Mouse (Mus musculus): Measurements from ENCODE around the gene Zglp1. TPM values are rescaled to one million over a fixed set of nuclear protein-coding genes. Genes with fewer than 3 reads are reported as not detected.

Zglp1 gene
- polyA plus RNA-seq, 1 experiment from 2014 or later, result 2.4 TPM

DNA sequence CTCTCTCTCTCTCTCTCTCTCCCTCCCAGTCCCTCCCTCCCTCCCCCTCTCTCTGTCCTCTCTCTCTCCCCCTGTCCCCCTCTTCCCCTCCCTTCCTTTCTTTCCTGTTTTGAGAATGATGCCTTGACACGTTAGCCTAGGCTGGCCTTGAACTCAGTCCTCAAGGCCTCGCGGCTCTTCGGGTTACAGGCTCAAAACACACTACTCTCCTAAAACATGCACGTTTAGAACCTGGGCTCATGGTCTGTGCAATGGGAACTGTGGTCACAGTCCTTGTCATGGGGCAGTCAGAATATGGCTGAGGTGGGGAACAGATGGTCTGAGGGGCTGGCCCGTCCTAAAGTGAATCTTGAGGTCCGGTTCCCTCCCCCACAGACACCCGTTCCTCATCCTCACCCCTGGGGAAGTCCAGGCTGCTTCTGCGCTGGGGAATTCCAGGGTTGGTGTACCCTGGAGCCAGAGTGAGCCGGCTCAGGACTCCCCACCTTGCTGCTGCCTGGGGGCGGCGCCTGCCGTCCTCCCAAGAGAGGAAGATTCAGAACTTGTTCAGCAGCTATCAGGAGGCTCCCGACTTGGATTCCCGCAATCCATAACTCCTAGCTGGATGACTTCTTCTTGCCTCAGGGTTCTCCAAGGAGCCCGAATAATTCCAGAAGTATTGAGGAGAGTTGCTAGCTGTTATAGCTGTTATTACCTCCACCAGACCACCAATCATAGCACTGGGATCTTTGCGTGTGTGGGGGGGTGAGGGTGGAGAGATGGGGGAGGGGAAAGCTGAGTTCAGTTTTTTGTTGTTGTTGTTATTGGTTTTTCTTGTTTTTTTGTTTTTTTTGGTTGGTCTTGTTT lies 50.3 kb downstream of the Zglp1 start:
- no peak overlapping the region for H3K27ac ChIP-seq (replicated peaks; ENCODE audit: low read depth, low read length)
- no peak overlapping the region for H3K9ac ChIP-seq (ENCODE audit: low read length)
- peaks cover 39% of the 10 kb centered on the region for H3K27me3 ChIP-seq (ENCODE audit: control insufficient read depth, insufficient read depth, low read length)
- no peak for ATAC-seq (ENCODE audit: insufficient number of reproducible peaks, low FRiP score, low TSS enrichment, low read depth)
- WGBS, result 3% methylated on average over 17 of the region's 17 CpGs
- H3K4me2 ChIP-seq (ENCODE audit: low read depth, severe bottlenecking), result no peak overlapping the region
- H3K9me3 ChIP-seq (ENCODE audit: control insufficient read depth, low read length), result no peaks in the 10 kb centered on the region
- DNase-seq (ENCODE audit: low spot score), result peak; percentile 43
- H3K36me3 ChIP-seq (ENCODE audit: control insufficient read depth, insufficient read depth, low read length), result no peaks in the 10 kb centered on the region
- 0 out of 2 replicates have a peak overlapping the region, but pooled peaks have one; percentile 16 for H3K4me3 ChIP-seq (ENCODE audit: low read depth, low read length)
- H3K4me1 ChIP-seq (ENCODE audit: control insufficient read depth, insufficient read depth, low read length), result peaks cover 6% of the 10 kb centered on the region; the same call in 1 of the 2 replicates

DNA sequence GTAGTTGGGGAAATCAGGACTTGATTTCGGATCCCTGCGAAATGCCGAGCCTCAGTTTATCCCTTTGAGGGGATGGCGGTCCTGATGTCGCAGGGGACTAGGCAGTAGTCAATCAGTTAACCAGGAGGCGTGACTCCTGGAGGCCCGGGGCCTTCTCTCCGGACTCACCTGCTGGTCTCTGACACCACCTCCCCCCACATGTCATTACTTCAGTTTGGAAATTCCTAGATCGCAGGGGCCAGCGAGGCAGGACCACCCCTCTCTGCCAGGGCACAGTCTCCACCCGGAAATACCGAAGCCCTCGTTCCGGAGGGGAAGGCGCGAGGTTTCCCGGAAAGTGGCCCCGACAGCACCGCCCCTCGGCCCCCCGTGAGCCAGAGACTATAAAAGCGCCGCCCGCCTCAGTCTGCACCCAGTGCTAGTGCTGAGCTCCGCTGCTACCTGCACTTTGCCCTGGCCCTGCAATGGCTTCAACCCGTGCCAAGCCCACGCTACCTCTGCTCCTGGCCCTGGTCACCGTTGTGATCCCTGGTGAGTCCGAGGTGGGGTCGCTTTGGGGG lies 51.2 kb downstream of the Zglp1 start, which contains the start of gene Icam1:
Gene Icam1, plus strand, starts transcription at position 415 of the 560 bp plus-strand sequence.
- Histone ChIP-seq H3K27ac (replicated peaks; ENCODE audit: low read depth, low read length) (no peak within 1 kb of the TSS), H3K27me3 (ENCODE audit: control insufficient read depth, insufficient read depth, low read length) (peaks cover 39% of the 10 kb centered on the region), H3K4me2 (ENCODE audit: low read depth, severe bottlenecking) (peak within 1 kb of the TSS; percentile 37), H3K9me3 (ENCODE audit: control insufficient read depth, low read length) (no peaks in the 10 kb centered on the region), H3K36me3 (ENCODE audit: control insufficient read depth, insufficient read depth, low read length) (no peaks in the 10 kb centered on the region), H3K4me3 (ENCODE audit: low read depth, low read length) (peak within 1 kb of the TSS; percentile 16; the same call in 1 of the 2 replicates), H3K4me1 (ENCODE audit: control insufficient read depth, insufficient read depth, low read length) (peaks cover 6% of the 10 kb centered on the region; the same call in 1 of the 2 replicates), H3K9ac (ENCODE audit: low read length) (no peak within 1 kb of the TSS)
- peak; percentile 48 for DNase-seq (ENCODE audit: low spot score)
- 1% methylated on average over 30 of the region's 30 CpGs for WGBS
- ATAC-seq (ENCODE audit: insufficient number of reproducible peaks, low FRiP score, low TSS enrichment, low read depth), result no peak

DNA sequence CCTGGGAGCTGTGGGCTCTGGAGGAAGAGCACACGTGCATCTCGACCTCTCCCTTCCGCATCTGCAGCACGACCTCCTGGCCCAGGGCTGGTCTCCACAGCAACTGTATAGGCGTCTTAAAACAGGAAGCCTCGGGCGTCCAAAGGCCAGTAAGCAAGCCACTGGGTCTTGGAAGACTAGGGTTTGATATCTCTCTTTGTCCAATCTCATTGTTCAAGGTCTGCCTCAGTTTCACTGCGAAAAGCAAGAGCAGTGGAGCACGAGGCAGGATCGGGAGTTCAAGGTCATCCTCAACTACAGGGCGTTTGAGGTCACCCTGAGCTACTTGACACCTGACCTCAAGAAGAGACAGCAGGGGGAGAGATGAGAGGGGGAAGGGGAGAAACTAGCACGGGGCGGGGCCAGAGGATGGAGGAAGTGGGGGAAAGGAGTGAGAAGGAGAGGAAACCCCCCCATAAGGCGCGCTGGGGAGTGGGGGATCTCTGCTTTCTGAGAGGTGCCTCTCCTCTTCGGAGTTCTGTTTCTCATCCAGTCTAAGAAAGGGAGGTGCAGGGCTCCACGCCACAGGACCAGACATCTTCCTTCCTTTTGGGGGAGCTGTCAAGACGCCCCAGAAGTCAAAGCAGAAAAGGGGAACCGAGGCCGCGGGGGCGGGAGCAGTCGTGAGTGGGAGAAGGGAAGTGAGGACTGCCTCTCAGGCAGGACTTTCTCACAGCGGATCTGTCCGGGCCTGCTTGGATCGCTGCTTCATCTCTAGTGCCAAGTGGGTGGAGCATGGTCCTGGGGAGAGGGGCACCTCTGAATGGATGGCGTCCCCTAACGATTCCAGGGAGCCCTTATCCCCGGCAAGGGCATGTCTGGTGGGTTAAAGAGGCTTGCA lies 52.0 kb downstream of the Zglp1 start:
- no peak overlapping the region for H3K9ac ChIP-seq (ENCODE audit: low read length)
- no peaks in the 10 kb centered on the region for H3K36me3 ChIP-seq (ENCODE audit: control insufficient read depth, insufficient read depth, low read length)
- H3K27ac ChIP-seq (replicated peaks; ENCODE audit: low read depth, low read length), result no peak overlapping the region
- ATAC-seq (ENCODE audit: insufficient number of reproducible peaks, low FRiP score, low TSS enrichment, low read depth) (no peak), DNase-seq (ENCODE audit: low spot score) (no peak)
- H3K4me1 ChIP-seq (ENCODE audit: control insufficient read depth, insufficient read depth, low read length), result peaks cover 6% of the 10 kb centered on the region; the same call in 1 of the 2 replicates
- H3K9me3 ChIP-seq (ENCODE audit: control insufficient read depth, low read length), result no peaks in the 10 kb centered on the region
- H3K27me3 ChIP-seq (ENCODE audit: control insufficient read depth, insufficient read depth, low read length), result peaks cover 39% of the 10 kb centered on the region
- 2% methylated on average over 28 of the region's 29 CpGs for WGBS
- peak overlapping the region; percentile 37; the same call in 1 of the 2 replicates for H3K4me2 ChIP-seq (ENCODE audit: low read depth, severe bottlenecking)
- peak overlapping the region; percentile 16; the same call in 1 of the 2 replicates for H3K4me3 ChIP-seq (ENCODE audit: low read depth, low read length)

MicroRNAs encoded within 50 kb of the gene (microRNA counts, 519-probe panel; counts per million panel counts)
- 3,925 counts per million, percentile 56 among the panel's probes with 10 or more counts for microRNA mmu-miR-1900

Small RNA genes within 50 kb of the gene (microRNA-seq; reads per million reads assigned to microRNA genes)
- not detected for gene Mir1900
- 2.7 reads per million for gene Mir7082

Other genes with a start within 250 kb of the Zglp1 start
- gene Rdh8, start 248.6 kb downstream of the Zglp1 start, polyA plus RNA-seq (2014; fragmentation: Nextera tagmentation; extraction: Ambion mirVana), result not detected in 2 replicates
- 1.2 and 1.4 TPM in 2 replicates for gene A230050P20Rik, start 198.5 kb downstream of the Zglp1 start, polyA plus RNA-seq (2014; fragmentation: Nextera tagmentation; extraction: Ambion mirVana)
- gene Angptl6, start 187.4 kb downstream of the Zglp1 start, polyA plus RNA-seq (2014; fragmentation: Nextera tagmentation; extraction: Ambion mirVana), result 2.6 TPM in 2 replicates
- 83.9 and 87.3 TPM in 2 replicates for gene Ppan, start 178.9 kb downstream of the Zglp1 start, polyA plus RNA-seq (2014; fragmentation: Nextera tagmentation; extraction: Ambion mirVana)
- 377 and 383 TPM in 2 replicates for gene Eif3g, start 168.5 kb downstream of the Zglp1 start, polyA plus RNA-seq (2014; fragmentation: Nextera tagmentation; extraction: Ambion mirVana)
- 95.7 and 95.8 TPM in 2 replicates for gene Dnmt1, start 107.2 kb downstream of the Zglp1 start, polyA plus RNA-seq (2014; fragmentation: Nextera tagmentation; extraction: Ambion mirVana)
- gene S1pr2, start 90.3 kb downstream of the Zglp1 start, polyA plus RNA-seq (2014; fragmentation: Nextera tagmentation; extraction: Ambion mirVana), result 46.5 and 52.8 TPM in 2 replicates
- 163 and 169 TPM in 2 replicates for gene Mrpl4, start 64.4 kb downstream of the Zglp1 start, polyA plus RNA-seq (2014; fragmentation: Nextera tagmentation; extraction: Ambion mirVana)
- gene Icam1, start 51.1 kb downstream of the Zglp1 start, polyA plus RNA-seq (2014; fragmentation: Nextera tagmentation; extraction: Ambion mirVana), result 5.5 and 8.3 TPM in 2 replicates
- 3.6 and 5.3 TPM in 2 replicates for gene Icam4, start 37.7 kb downstream of the Zglp1 start, polyA plus RNA-seq (2014; fragmentation: Nextera tagmentation; extraction: Ambion mirVana)
- not detected in 2 replicates for gene Icam5, start 35.0 kb downstream of the Zglp1 start, polyA plus RNA-seq (2014; fragmentation: Nextera tagmentation; extraction: Ambion mirVana)
- gene Gm49373, start 6.0 kb upstream of the Zglp1 start, polyA plus RNA-seq (2014; fragmentation: Nextera tagmentation; extraction: Ambion mirVana), result 0.27 and 0.52 TPM in 2 replicates
- 57.5 and 60.1 TPM in 2 replicates for gene Fdx1l, start 6.5 kb upstream of the Zglp1 start, polyA plus RNA-seq (2014; fragmentation: Nextera tagmentation; extraction: Ambion mirVana)
- gene Gm38431, start 24.9 kb upstream of the Zglp1 start, polyA plus RNA-seq (2014; fragmentation: Nextera tagmentation; extraction: Ambion mirVana), result 4.1 TPM in 2 replicates
- 99.1 and 104 TPM in 2 replicates for gene Raver1, start 24.9 kb upstream of the Zglp1 start, polyA plus RNA-seq (2014; fragmentation: Nextera tagmentation; extraction: Ambion mirVana)
- gene Tyk2, start 64.2 kb upstream of the Zglp1 start, polyA plus RNA-seq (2014; fragmentation: Nextera tagmentation; extraction: Ambion mirVana), result 8.1 and 9.7 TPM in 2 replicates
- 407 and 424 TPM in 2 replicates for gene Cdc37, start 82.9 kb upstream of the Zglp1 start, polyA plus RNA-seq (2014; fragmentation: Nextera tagmentation; extraction: Ambion mirVana)
- gene Pde4a, start 98.6 kb upstream of the Zglp1 start, polyA plus RNA-seq (2014; fragmentation: Nextera tagmentation; extraction: Ambion mirVana), result 3.3 and 5.3 TPM in 2 replicates
- gene Keap1, start 172.3 kb upstream of the Zglp1 start, polyA plus RNA-seq (2014; fragmentation: Nextera tagmentation; extraction: Ambion mirVana), result 31.1 and 35.2 TPM in 2 replicates
- gene S1pr5, start 181.3 kb upstream of the Zglp1 start, polyA plus RNA-seq (2014; fragmentation: Nextera tagmentation; extraction: Ambion mirVana), result 0.38 and 0.39 TPM in 2 replicates
- gene Atg4d, start 198.2 kb upstream of the Zglp1 start, polyA plus RNA-seq (2014; fragmentation: Nextera tagmentation; extraction: Ambion mirVana), result 29.5 and 31.9 TPM in 2 replicates
- gene Kri1, start 220.9 kb upstream of the Zglp1 start, polyA plus RNA-seq (2014; fragmentation: Nextera tagmentation; extraction: Ambion mirVana), result 14.1 and 16.2 TPM in 2 replicates
- 40.6 and 42.7 TPM in 2 replicates for gene Cdkn2d, start 224.3 kb upstream of the Zglp1 start, polyA plus RNA-seq (2014; fragmentation: Nextera tagmentation; extraction: Ambion mirVana)
- gene Ap1m2, start 245.2 kb upstream of the Zglp1 start, polyA plus RNA-seq (2014; fragmentation: Nextera tagmentation; extraction: Ambion mirVana), result 8.0 and 8.2 TPM in 2 replicates

Data from limb, embryonic 11.5 days (tissue).